Mouse (Mus musculus) left cerebral cortex, postnatal 36 days (tissue): ENCODE measurements at regions not wholly inside any gene's neighbourhood (a gene's known extent, or its start where the extent isn't known, plus 50 kb on each side); places are given as distances from the start of the nearest gene placed in this dataset.

Experiments
- DNase-seq, 2 experiments: peaks; one replicate each; pipeline ENCODE4 v3.0.0; 2021 to 2022; ENCODE audit warnings: low spot score in 2 of 2, mixed read lengths in 1 of 2
- intact Hi-C: fragments of 180-260 bp; cut with DNase I; formaldehyde crosslinking; loops from one replicate; pipeline ENCODE4 v1.15.1; 2025

DNA sequence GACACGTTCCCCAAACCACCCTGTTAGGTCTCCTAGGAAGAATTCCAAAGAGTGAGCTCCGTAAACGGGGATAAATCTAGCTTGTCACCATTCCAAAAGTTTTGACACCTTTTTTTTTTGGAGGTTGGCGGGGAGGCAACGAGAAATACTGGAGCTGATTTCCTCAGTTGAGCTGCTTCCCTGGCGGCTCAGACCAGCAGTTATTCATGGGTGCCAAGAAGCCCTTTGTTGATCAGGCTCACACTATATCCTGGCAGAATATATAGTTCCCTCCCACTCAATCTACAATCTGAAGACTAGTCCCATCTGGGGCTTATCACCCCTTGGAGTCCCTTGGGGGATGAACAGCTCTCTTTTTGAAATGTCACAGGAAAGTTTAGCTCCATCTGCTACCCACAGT, 77.5 kb upstream of the Tiam2 start:
- intact Hi-C loops: no loop called here
- peak; percentile 34 to 40 for DNase-seq

DNA sequence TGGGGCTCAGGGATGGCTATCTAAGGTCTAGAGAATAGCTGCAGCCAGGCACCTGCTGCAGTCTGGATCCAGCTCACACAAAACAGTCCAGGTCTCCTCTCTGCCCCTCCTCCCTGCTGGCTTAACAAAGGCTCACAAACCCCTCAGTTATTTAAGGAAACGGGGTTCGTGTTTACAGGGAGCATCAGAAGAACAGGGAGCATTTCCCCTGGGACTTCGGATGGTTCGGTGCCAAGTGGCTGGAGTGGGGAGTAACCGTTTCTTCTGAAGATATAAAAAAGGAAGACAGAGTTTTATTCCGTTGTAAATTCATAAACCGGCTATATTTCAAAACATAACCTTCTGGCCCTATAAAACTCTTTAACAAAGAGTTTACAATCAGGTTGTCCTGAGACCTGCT, 77.1 kb upstream of the Tiam2 start:
- DNase-seq: no peak

DNA sequence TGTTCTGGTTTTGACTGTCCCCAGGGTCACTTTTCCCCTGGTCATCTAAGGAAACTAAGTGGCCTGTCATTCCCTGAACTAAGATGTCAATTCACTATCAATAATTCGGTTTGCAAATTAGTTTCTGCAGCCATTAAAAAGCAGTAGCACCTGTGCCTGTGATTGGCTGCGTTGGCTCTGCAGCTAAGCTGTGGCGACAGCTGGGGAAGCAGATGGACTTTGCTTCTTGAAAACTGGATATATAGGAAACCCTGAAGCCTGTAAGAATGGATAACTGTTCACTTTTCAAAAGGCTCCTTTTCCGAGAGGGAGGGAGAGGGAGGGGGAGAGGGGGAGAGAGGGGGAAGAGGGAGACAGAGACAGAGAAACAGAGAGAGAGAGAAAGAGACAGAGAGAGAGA, 75.2 kb upstream of the Tiam2 start:
- DNase-seq: no peak
- intact Hi-C loops: no loop called here

More for the DNA sequence above, 77.1 kb upstream of the Tiam2 start:
- intact Hi-C loops: no loop called here

DNA sequence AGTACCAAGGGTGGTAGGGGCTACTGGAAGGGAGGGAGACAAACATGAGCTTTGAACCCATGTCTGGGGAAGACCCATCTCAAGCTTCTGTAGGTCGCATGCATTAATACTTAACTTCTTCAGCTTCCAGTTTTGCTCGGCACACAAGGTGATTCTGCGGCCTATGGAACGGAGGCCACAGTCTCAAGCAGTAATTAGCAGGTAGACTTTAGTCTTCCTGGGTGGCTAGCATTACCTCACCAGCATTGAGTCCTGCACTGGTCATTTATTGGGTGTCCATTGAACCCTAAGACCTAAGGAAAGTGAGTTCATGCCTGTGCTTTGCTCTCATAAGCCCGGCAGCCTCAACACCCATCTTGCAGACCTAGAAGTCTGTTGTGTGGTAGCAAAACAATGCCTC, 74.4 kb upstream of the Tiam2 start:
- intact Hi-C loops: no loop called here
- DNase-seq: no peak

DNA sequence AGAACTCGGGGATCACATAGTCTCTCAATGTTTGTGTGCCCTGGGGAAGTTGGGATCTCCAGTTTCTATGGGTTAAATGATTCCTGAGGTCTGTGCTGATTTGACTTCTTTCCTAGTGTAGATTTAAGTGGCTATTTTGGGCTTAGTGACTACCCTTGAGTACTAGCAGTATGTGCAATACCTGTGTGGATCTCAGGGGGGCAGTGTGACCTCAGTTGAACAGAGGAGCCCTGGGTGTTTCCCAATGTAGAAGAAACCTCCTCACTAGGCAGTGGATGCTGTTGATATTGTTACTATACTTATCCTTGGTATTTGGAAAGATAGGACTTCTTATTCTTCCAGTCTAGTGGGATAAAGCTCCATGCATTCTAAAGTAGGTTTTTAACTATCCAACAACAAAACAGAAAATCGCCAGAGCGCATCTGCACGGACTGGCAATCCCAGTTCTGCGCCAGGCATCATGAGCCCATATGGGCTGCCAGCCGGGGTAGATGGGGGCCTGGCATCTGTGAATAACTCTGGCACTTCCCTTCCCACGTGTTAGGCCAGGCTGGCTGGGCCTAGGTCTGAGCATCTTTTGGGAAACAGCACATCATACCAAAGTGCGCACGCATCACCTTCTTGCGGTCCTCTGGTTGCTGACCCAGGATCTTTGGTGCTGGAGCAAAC, 72.7 kb upstream of the Tiam2 start:
- intact Hi-C loops: no loop called here
- peak; percentile 52 for DNase-seq

DNA sequence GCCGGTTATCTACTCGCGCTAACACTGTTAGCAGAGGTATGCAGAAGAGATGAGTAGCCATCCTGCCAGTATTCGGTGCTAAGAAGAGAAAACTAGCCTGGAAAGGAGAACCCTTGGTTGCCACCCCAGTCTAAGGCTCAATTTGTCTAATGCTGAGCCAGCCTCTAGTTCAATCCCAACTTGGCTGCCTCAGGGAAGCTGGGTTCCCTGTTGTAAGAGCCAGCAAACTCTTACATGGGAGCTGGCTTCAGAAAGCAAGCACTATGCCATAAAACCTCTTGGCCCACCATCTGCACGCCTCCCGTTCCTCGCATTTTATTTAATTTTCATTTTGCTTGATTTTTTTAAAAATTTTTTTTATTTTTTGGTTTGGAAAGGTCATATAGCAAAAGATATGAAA, 69.6 kb upstream of the Tiam2 start:
- no peak for DNase-seq
- intact Hi-C loops: no loop called here

DNA sequence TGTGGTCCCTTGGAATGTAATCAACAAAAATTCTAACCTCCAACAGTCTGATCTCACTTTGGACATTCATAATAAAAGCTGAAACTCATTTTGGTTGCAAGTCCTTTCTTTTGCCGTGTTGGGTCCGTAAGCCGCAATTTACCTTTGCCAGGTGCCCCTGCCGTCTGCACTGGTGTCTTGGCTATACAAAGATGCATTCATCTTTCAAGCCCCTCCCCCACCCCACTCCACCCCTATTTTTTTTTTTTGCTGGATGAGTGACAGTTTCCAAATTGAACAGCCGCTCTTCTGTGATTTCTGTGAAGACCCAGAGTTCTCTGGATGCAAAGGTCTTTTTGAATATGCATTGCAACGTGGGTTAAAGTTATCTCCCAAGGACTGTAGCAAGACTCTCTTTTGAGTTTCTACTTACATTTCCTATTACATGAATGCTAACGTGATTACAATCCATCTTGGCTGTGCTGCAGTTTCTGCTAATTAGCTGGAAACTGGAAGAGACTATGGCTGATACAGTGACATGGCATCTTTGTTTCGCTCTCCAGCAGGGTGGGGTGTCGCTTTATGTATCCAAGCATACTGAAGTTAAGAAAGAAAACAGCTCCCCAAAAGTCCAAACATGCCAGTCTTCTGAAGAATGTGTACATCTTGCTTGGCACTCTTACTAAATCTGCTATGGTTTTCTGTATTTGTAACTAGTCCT, 67.4 kb upstream of the Tiam2 start:
- no peak for DNase-seq
- intact Hi-C loops: no loop called here

DNA sequence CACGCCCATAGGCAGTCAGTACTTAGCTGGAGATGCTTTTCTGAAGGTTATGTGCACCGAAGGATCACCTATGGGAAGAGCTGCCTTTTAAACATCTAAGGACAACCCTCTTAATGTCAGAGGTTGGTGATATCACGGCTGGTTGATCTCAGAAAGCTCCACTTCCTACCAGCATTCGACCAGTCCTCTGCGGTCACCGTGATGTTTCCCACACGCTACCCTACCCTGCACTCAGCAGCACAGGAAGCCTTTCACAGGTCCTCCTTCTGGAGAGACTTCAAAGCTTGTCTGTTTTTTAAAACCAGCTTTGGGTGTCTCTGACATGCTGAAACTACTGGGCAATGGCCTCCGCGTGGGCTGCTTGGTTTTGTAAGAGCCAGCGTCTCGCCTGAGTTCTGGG, 65.6 kb upstream of the Tiam2 start:
- intact Hi-C loops: no loop called here
- no peak for DNase-seq

DNA sequence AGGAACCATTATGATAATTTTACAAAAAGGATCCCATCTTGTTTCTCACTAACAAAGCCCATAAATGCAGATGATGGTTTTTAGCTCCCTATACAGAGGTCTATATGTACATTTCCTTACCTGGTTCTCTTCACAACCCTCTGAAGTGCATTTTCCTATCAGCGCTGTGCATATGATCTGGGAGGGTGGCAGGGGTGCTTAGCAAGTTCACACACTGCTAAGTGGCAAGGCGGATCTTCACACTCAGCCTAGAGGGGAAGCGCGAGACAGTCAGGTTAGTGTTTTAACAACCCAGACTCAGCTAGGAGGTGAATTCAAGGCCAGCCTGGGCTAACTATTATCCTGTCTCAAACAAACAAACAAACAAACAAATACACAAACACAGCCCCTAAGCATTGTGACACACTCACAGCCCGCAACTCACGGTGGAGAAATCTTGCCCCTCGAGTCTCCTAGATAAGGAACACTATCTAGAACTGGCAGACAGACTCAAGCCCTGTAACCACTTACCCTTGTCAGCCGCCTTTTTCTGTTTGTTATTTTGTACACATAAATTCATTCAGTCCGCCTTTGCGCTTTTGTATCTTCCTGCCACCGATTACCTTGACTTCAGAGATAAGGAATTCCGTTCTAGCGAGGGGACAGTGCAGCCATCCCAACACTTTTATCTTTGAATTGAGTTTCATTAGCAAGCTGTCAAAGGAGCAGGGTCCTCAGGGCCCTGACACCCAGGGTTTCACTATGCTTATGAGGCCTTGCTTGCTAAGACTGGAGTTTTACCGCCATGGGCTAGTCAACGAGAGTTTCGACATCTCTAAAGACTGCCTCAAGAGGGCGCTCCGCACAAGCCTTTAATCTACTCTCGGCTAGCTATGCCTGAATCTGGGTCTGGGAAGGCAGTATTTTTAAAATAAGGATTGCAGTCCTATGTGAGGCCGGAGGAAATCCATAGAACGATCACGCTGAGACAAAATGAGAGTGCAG, 53.0 kb upstream of the Tiam2 start:
- intact Hi-C loops: loop anchor here (2.0 to 5.0 kb wide), 2 partner anchors 173 to 239 kb away; no protein-coding TSS in a partner anchor
- peak; percentile 81 to 82 for DNase-seq

DNA sequence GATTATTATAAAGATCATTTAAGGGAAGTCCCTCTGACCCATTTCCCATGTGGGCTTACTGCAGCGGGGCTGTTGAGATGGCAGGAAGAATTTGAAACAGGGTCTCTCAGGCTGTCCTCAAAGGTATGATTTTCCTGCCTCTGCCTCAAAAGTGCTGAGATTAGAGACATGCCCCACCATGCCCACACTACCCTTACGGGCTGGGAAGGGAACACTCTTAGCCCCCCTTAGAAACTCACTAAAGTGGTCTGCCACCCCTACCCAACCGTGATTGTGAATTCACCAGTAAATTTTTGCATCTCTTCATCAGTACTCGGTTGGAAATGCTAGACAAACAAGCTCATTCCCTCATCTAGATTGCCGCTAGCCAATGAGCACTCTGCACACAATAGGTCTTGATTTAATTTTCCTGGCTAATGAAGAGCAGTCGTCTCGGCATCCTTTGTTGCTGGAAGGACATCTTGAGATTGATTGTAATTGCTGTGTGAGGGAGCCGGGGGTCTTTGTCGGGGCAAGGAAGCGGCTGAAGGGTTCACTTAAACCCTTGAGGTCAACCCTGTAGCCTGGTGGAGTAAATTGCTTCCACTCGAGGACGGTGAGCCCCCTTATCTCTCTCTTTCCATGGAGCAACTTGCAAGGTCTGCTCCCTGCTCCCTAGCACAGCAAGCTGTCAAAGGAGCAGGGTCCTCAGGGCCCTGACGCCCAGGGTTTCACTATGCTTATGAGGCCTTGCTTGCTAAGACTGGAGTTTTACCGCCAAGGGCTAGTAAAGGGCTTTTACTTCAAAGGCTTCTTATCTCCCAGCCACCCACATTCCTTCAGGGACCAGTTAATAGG, 51.7 kb upstream of the Tiam2 start:
- no peak for DNase-seq
- intact Hi-C loops: loop anchor here (5.0 kb wide), 1 partner anchor 238 kb away; no protein-coding TSS in a partner anchor
